Mouse (Mus musculus): ENCODE measurements around the gene Hilpda. TPM values are rescaled to one million over a fixed set of nuclear protein-coding genes. Genes with fewer than 3 reads are reported as not detected.

The Hilpda gene
- total and polyA plus RNA-seq, 2 experiments from 2014 or later = 21.2 to 24.2 TPM

DNA sequence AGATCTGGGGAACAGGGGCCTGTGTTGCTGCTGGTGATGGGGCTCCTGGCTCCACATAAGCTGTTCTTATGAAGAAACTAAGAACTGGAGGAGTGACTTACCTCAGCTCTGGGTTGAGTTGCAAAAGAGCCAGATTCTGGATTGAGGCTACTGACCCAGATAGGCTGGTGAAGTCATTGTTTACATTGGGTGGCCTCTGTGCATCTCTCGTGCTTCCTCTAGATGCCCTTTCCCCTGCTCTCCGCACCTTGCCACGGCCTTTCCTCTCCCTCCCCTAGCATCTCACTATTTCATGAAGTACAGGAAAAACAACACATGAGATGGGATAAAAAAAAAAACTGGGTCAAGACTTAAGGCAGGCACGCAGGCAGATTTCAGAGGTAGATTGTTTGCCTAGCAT is 5.4 kb upstream of the Hilpda start:
- Histone ChIP-seq H3K9ac (replicated peaks; ENCODE audit: low read length, poor library complexity, severe bottlenecking) (no peak overlapping the region), H3K9me3 (ENCODE audit: low read length) (no peaks in the 10 kb centered on the region), H3K27ac (ENCODE audit: low read depth, low read length) (no peak overlapping the region), H3K4me2 (ENCODE audit: low read depth, low read length, poor library complexity, severe bottlenecking) (no peak overlapping the region), H3K4me1 (ENCODE audit: insufficient read depth, low read length) (0 out of 2 replicates have a peak, but pooled peaks cover 3% of the 10 kb centered on the region), H3K36me3 (ENCODE audit: insufficient read depth, low read length) (no peaks in the 10 kb centered on the region), H3K4me3 (ENCODE audit: low read depth, low read length) (no peak overlapping the region), H3K27me3 (ENCODE audit: insufficient read depth, low read length) (no peaks in the 10 kb centered on the region)
- no peak for TF ChIP-seq CTCF (IDR thresholded peaks at IDR 0.05)
- DNase-seq (ENCODE audit: low spot score) (no peak), ATAC-seq (ENCODE audit: low FRiP score) (no peak)
- 87% methylated on average over 4 of the region's 4 CpGs for WGBS

- H3K4me3 ChIP-seq (ENCODE audit: low read depth, low read length) = no peak overlapping the region
These were observed 3.2 kb upstream of the Hilpda start for GRCm38 (mm10) chr6:29269006-29269668.

GRCm38 (mm10) chr6:29270961-29271360 is 1.3 kb upstream of the Hilpda start:
- WGBS = 23% methylated on average over 8 of the region's 8 CpGs
- Histone ChIP-seq H3K27ac (ENCODE audit: low read depth, low read length) (no peak overlapping the region), H3K9me3 (ENCODE audit: low read length) (no peaks in the 10 kb centered on the region), H3K4me3 (ENCODE audit: low read depth, low read length) (no peak overlapping the region), H3K9ac (replicated peaks; ENCODE audit: low read length, poor library complexity, severe bottlenecking) (no peak overlapping the region), H3K36me3 (ENCODE audit: insufficient read depth, low read length) (no peaks in the 10 kb centered on the region), H3K4me2 (ENCODE audit: low read depth, low read length, poor library complexity, severe bottlenecking) (no peak overlapping the region), H3K4me1 (ENCODE audit: insufficient read depth, low read length) (no peaks in the 10 kb centered on the region), H3K27me3 (ENCODE audit: insufficient read depth, low read length) (no peaks in the 10 kb centered on the region)
- ATAC-seq (ENCODE audit: low FRiP score) = no peak
- DNase-seq (ENCODE audit: low spot score) = no peak
- TF ChIP-seq CTCF (IDR thresholded peaks at IDR 0.05) = no peak

More at GRCm38 (mm10) chr6:29269006-29269668, 3.2 kb upstream of the Hilpda start:
- 82% methylated on average over 6 of the region's 6 CpGs for WGBS
- TF ChIP-seq CTCF (IDR thresholded peaks at IDR 0.05) = no peak
- no peak overlapping the region for H3K9ac ChIP-seq (replicated peaks; ENCODE audit: low read length, poor library complexity, severe bottlenecking)
- H3K9me3 ChIP-seq (ENCODE audit: low read length) = no peaks in the 10 kb centered on the region
- DNase-seq (ENCODE audit: low spot score) (no peak), ATAC-seq (ENCODE audit: low FRiP score) (no peak)
- no peak overlapping the region for H3K27ac ChIP-seq (ENCODE audit: low read depth, low read length)
- H3K4me2 ChIP-seq (ENCODE audit: low read depth, low read length, poor library complexity, severe bottlenecking) = no peak overlapping the region
- H3K27me3 ChIP-seq (ENCODE audit: insufficient read depth, low read length) = no peaks in the 10 kb centered on the region
- no peaks in the 10 kb centered on the region for H3K36me3 ChIP-seq (ENCODE audit: insufficient read depth, low read length)
- H3K4me1 ChIP-seq (ENCODE audit: insufficient read depth, low read length) = 0 out of 2 replicates have a peak, but pooled peaks cover under 1% of the 10 kb centered on the region

DNA sequence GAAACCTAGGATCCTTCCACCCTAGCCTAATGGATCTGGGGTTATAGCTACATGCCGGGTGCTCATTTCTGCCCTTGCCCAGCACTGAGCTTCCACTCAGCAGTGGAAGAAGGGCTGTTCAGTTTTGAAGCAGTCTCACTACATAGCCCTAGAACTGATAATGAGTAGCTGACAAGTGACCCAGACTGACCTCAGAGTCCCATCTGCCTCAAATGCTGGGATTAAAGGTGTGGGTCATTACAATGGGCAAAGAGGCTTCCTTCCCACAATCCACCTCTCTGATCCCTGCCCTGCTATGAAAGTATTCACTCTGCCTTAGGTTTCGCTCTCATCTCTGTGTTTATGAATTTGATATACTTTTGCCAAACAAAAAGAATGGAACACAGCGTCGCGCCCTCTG is 4.5 kb downstream of the Hilpda start:
- H3K9me3 ChIP-seq (ENCODE audit: low read length) = no peaks in the 10 kb centered on the region
- no peak overlapping the region for H3K4me2 ChIP-seq (ENCODE audit: low read depth, low read length, poor library complexity, severe bottlenecking)
- DNase-seq (ENCODE audit: low spot score) (no peak), ATAC-seq (ENCODE audit: low FRiP score) (no peak)
- H3K27ac ChIP-seq (ENCODE audit: low read depth, low read length) = no peak overlapping the region
- H3K27me3 ChIP-seq (ENCODE audit: insufficient read depth, low read length) = no peaks in the 10 kb centered on the region
- no peak for TF ChIP-seq CTCF (IDR thresholded peaks at IDR 0.05)
- WGBS = 91% methylated on average over 5 of the region's 5 CpGs
- H3K4me1 ChIP-seq (ENCODE audit: insufficient read depth, low read length) = no peaks in the 10 kb centered on the region
- H3K9ac ChIP-seq (replicated peaks; ENCODE audit: low read length, poor library complexity, severe bottlenecking) = no peak overlapping the region
- no peaks in the 10 kb centered on the region for H3K36me3 ChIP-seq (ENCODE audit: insufficient read depth, low read length)
- H3K4me3 ChIP-seq (ENCODE audit: low read depth, low read length) = no peak overlapping the region

DNA sequence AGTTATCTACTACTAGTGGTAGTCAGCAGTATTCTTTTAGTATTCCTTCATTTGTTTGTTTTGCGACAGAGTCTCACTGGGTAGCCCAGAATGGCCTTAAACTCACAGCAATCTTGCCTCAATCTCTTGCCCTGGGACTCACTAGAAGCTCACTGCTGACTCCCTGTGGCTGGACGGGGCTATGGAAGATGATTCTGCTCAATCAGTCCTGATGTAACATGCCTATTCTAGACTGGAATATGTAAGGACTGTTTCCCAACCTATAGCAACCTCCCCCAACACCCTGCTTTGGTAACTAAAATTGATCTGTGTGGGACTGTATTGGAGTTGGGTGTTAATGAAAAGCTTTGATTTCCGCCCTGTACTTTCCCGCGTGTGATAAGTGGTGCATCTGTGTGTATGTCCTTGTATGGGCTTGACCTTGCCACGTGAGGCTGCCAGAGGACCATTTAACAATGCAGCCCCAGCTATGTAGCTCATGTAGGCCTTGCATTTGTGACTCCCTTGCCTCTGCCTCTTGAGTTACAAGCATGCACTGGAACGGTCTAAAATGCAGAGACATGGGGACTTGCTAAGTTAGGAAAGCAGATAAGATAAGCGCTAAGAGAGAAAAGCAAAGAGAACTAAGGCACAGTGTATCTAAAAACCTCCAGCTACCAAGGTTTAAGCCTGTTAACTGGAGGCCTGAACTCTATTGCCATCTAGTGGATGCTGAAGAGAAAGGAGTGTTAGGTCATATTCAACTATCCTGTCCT is 6.4 kb downstream of the Hilpda start:
- peak; percentile 89 for TF ChIP-seq CTCF (IDR thresholded peaks at IDR 0.05)
- Histone ChIP-seq H3K4me3 (ENCODE audit: low read depth, low read length) (no peak overlapping the region), H3K36me3 (ENCODE audit: insufficient read depth, low read length) (no peaks in the 10 kb centered on the region), H3K9ac (replicated peaks; ENCODE audit: low read length, poor library complexity, severe bottlenecking) (no peak overlapping the region), H3K27me3 (ENCODE audit: insufficient read depth, low read length) (no peaks in the 10 kb centered on the region), H3K4me2 (ENCODE audit: low read depth, low read length, poor library complexity, severe bottlenecking) (no peak overlapping the region), H3K27ac (ENCODE audit: low read depth, low read length) (no peak overlapping the region), H3K4me1 (ENCODE audit: insufficient read depth, low read length) (no peaks in the 10 kb centered on the region), H3K9me3 (ENCODE audit: low read length) (no peaks in the 10 kb centered on the region)
- 31% methylated on average over 8 of the region's 8 CpGs for WGBS
- DNase-seq (ENCODE audit: low spot score) (peak; percentile 86), ATAC-seq (ENCODE audit: low FRiP score) (no peak; the same call in 1 of the 2 replicates)

DNA sequence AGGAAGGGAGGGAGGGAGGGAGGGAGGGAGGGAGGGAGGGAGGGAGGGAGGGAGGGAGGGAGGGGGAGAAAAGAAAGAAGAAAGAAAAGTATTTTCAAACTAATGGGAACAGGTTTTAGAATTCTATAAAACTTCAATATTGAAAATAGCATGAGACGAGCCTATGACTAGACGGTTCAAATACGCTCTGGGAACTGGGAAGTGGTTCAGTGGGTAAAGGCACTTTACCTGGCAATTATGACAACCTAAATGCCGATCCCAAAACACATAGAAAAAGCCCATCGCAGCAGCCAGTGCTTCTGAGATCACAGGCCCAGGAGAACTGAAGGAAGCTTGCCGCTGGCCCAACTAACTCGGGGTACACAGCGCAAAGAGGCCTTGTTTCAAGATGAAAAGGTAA is 7.0 kb downstream of the Hilpda start, which contains the start of gene Fam71f2:
Gene Fam71f2 (plus strand): TSS at position 301 of the 400 bp plus-strand sequence.
- Histone ChIP-seq H3K27me3 (ENCODE audit: insufficient read depth, low read length) (no peaks in the 10 kb centered on the region), H3K27ac (ENCODE audit: low read depth, low read length) (no peak within 1 kb of the TSS), H3K9ac (replicated peaks; ENCODE audit: low read length, poor library complexity, severe bottlenecking) (no peak within 1 kb of the TSS), H3K4me3 (ENCODE audit: low read depth, low read length) (no peak within 1 kb of the TSS), H3K4me1 (ENCODE audit: insufficient read depth, low read length) (no peaks in the 10 kb centered on the region), H3K4me2 (ENCODE audit: low read depth, low read length, poor library complexity, severe bottlenecking) (no peak within 1 kb of the TSS), H3K9me3 (ENCODE audit: low read length) (no peaks in the 10 kb centered on the region), H3K36me3 (ENCODE audit: insufficient read depth, low read length) (no peaks in the 10 kb centered on the region)
- 88% methylated on average over 8 of the region's 8 CpGs for WGBS
- no peak for DNase-seq (ENCODE audit: low spot score)
- no peak for TF ChIP-seq CTCF (IDR thresholded peaks at IDR 0.05)
- ATAC-seq (ENCODE audit: low FRiP score) = no peak

All from midbrain, postnatal 0 days (tissue).